Mouse (Mus musculus) gastrocnemius, adult 2 months (tissue): ENCODE results near the gene Ddx6. TPM values are rescaled to one million over a fixed set of nuclear protein-coding genes. Genes with fewer than 3 reads are reported as not detected.

Experiments
- DNase-seq: peaks from one replicate; pipeline ENCODE4 v3.0.0; 2022
- H3K27ac ChIP-seq: fragments of 200-600 bp; 2 replicates; pipeline ENCODE4 v1.8.1; 2022; ENCODE audit warnings: mild to moderate bottlenecking
- H3K4me3 ChIP-seq: fragments of 200-600 bp; 2 replicates; pipeline ENCODE4 v1.8.1; 2022; ENCODE audit warnings: mild to moderate bottlenecking, moderate library complexity
- CTCF ChIP-seq: fragments of 200-600 bp; IDR thresholded peaks from 2 replicates; pipeline ENCODE4 v1.8.1; 2022; ENCODE audit warnings: antibody characterized with exemption, mild to moderate bottlenecking, moderate library complexity
- intact Hi-C: fragments of 180-260 bp; cut with DNase I; formaldehyde crosslinking; loops from one replicate; pipeline ENCODE4 v1.15.1; 2025
- total RNA-seq, 2 experiments: library from RNA; stranded (reverse); gene quantifications; 2 replicates each; pipeline ENCODE4 v1.2.3; 2021

Gene Ddx6
- total RNA-seq, 2 experiments from 2014 or later, result 68.8 to 74.4 TPM

GRCm38 (mm10) chr9:44686638-44687037, 81.9 kb downstream of the Ddx6 start:
- peak overlapping the region; percentile 24 for H3K27ac ChIP-seq
- no peak overlapping the region for H3K4me3 ChIP-seq
- intact Hi-C loops, result no loop called here
- no peak for TF ChIP-seq CTCF
- no peak for DNase-seq

GRCm38 (mm10) chr9:44688013-44688412, 83.3 kb downstream of the Ddx6 start:
- no peak overlapping the region for H3K4me3 ChIP-seq
- no peak for TF ChIP-seq CTCF
- DNase-seq, result no peak
- intact Hi-C loops, result no loop called here
- no peak overlapping the region for H3K27ac ChIP-seq

Other genes with a start within 250 kb of the Ddx6 start
- 10 to 100 TPM; 16.6 to 19.5 TPM for gene Vps11, start 243.2 kb upstream of the Ddx6 start, total RNA-seq
- gene Hyou1, start 225.4 kb upstream of the Ddx6 start, total RNA-seq, result 10 to 100 TPM; 24.2 to 33.6 TPM
- 100 to 1,000 TPM in 1 of 2 experiments, 10 to 100 TPM in 1; 90.6 to 129 TPM for gene Slc37a4, start 208.0 kb upstream of the Ddx6 start, total RNA-seq
- gene Rps25, start 197.8 kb upstream of the Ddx6 start, total RNA-seq, result 100 to 1,000 TPM; 740 to 827 TPM
- gene Trappc4, start 197.3 kb upstream of the Ddx6 start, total RNA-seq, result 10 to 100 TPM; 15.4 to 21.5 TPM
- 1 to 10 TPM; 5.0 to 5.7 TPM for gene Ccdc84, start 186.3 kb upstream of the Ddx6 start, total RNA-seq
- not detected for gene Foxr1, start 163.8 kb upstream of the Ddx6 start, total RNA-seq
- gene Upk2, start 149.9 kb upstream of the Ddx6 start, total RNA-seq, result under 1 TPM; 0.22 to 0.23 TPM
- 10 to 100 TPM; 38.3 to 43.6 TPM for gene Bcl9l, start 122.1 kb upstream of the Ddx6 start, total RNA-seq
- gene Cxcr5, start 43.0 kb upstream of the Ddx6 start, total RNA-seq, result not detected
- gene Treh, start 68.3 kb downstream of the Ddx6 start, total RNA-seq, result not detected
- 10 to 100 TPM; 29.3 to 32.1 TPM for gene Phldb1, start 130.3 kb downstream of the Ddx6 start, total RNA-seq
- 10 to 100 TPM; 83.0 to 85.3 TPM for gene Arcn1, start 163.0 kb downstream of the Ddx6 start, total RNA-seq
- gene Ift46, start 163.0 kb downstream of the Ddx6 start, total RNA-seq, result 10 to 100 TPM; 27.4 to 28.4 TPM
- 1 to 10 TPM; 4.2 to 7.9 TPM for gene Tmem25, start 194.4 kb downstream of the Ddx6 start, total RNA-seq
- under 1 TPM; 0.25 to 0.41 TPM for gene Ttc36, start 198.2 kb downstream of the Ddx6 start, total RNA-seq